Mouse (Mus musculus) heart, postnatal 0 days (tissue): ENCODE measurements around the gene Tgfb2. TPM values are rescaled to one million over a fixed set of nuclear protein-coding genes. Genes with fewer than 3 reads are reported as not detected.

Experiments used
- ATAC-seq: fragments of 200-750 bp; cut with Nextera tagmentation; 2 replicates; pipeline ENCODE4 v1.8.0; 2017; ENCODE audit warnings: low read depth, moderate number of reproducible peaks, moderate library complexity; ENCODE audit not compliant: insufficient read depth
- DNase-seq: peaks from one replicate; pipeline ENCODE4 v3.0.0-alpha.2; 2016; ENCODE audit warnings: low spot score
- H3K27ac ChIP-seq: fragments of 300-500 bp; sonication (generic); 2 replicates; pipeline ENCODE4 v1.5.1; 2014; ENCODE audit warnings: low read depth, mild to moderate bottlenecking
- H3K27me3 ChIP-seq: fragments of 300-500 bp; sonication (generic); 2 replicates; pipeline ENCODE4 v1.6.1; 2014; ENCODE audit warnings: low read length, mixed read lengths; ENCODE audit not compliant: control insufficient read depth, insufficient read depth
- H3K36me3 ChIP-seq: fragments of 300-500 bp; sonication (generic); replicated peaks from 2 replicates; pipeline ENCODE4 v1.6.1; 2014; ENCODE audit warnings: low read length, mixed read lengths; ENCODE audit not compliant: control insufficient read depth, insufficient read depth
- H3K4me1 ChIP-seq: fragments of 300-500 bp; sonication (generic); 2 replicates; pipeline ENCODE4 v1.6.1; 2014; ENCODE audit warnings: antibody characterized with exemption; ENCODE audit not compliant: control insufficient read depth, insufficient read depth
- H3K4me2 ChIP-seq: fragments of 300-500 bp; sonication (generic); 2 replicates; pipeline ENCODE4 v1.6.1; 2014; ENCODE audit warnings: low read depth, mild to moderate bottlenecking, low read length, moderate library complexity
- H3K4me3 ChIP-seq: fragments of 300-500 bp; sonication (generic); 2 replicates; pipeline ENCODE4 v1.5.1; 2014; ENCODE audit warnings: low read depth, low read length
- H3K9ac ChIP-seq: fragments of 300-500 bp; sonication (generic); replicated peaks from 2 replicates; pipeline ENCODE4 v1.6.1; 2014; ENCODE audit warnings: low read depth, low read length, mixed read lengths
- H3K9me3 ChIP-seq: fragments of 300-500 bp; sonication (generic); replicated peaks from 2 replicates; pipeline ENCODE4 v1.6.1; 2016; ENCODE audit warnings: low read length; ENCODE audit not compliant: control insufficient read depth
- CTCF ChIP-seq: IDR thresholded peaks from 2 replicates; pipeline ENCODE4 v1.5.1; 2016; ENCODE audit warnings: antibody characterized with exemption, control low read depth, low read depth
- EP300 ChIP-seq: IDR thresholded peaks from 2 replicates; pipeline ENCODE4 v1.6.1; 2016; ENCODE audit warnings: antibody characterized with exemption, low read depth
- WGBS: fragments of 180-500 bp; shearing (Covaris S2); extraction: QIAGEN DNeasy Blood & Tissue Kit; methylation state at CpG from one replicate; pipeline ENCODE4 v1.1.7; 2014; 5-methylcytosine and 5-hydroxymethylcytosine counted together
- polyA plus RNA-seq: library from polyadenylated mRNA; unstranded; fragments of >200 nt; fragmentation: Nextera tagmentation; extraction: Ambion mirVana; gene quantifications from 2 replicates; pipeline ENCODE4 v1.2.1, GENCODE M21; 2015
- total RNA-seq: library from RNA; depleted of rRNA; stranded (reverse); fragments of >200 nt; gene quantifications from 2 replicates; pipeline ENCODE4 v1.2.3, GENCODE M21; 2014; ENCODE audit warnings: low replicate concordance

Tgfb2 gene
- total and polyA plus RNA-seq, 2 experiments from 2014 or later, result 17.7 to 19.9 TPM

DNA sequence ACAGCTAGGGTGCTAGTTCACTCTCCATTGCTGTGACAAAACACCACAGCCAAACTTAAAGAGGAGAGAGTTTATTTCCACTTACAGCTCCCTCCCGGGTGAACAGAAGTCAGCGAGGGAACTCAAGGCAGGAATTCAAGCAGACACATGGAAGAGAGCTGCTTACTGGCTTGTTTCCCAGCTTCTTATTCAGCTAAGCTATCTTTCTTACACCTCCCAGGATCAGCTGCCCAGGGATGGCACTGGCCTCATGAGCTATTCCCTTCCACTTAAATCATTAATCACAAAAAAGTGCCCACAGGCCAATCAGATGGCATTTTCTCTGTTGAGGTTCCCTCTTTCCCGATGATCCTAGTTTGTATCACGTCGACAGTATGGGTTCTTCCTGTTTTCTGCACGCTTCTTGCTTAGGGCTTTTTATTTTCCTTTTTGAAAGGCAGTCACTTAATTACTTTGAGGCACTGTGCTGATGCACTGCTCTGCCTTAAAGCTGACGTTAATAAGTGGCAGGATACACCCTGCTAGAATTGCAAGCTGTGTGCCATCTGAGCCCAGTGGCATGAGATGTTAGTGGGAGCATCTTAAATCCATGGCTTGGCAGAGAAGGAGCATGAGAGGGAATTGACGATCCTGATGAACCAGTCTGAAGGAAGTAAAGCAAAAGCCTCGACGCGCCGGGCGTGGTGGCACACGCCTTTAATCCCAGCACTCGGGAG, 44.4 kb downstream of the Tgfb2 start:
- 72% methylated on average over 15 of the region's 15 CpGs for WGBS
- ATAC-seq, result no peak
- H3K9me3 ChIP-seq, result no peaks in the 10 kb centered on the region
- H3K4me2 ChIP-seq, result no peak overlapping the region
- H3K9ac ChIP-seq, result no peak overlapping the region
- H3K27ac ChIP-seq, result peak overlapping the region; percentile 18; the same call in 1 of the 2 replicates
- no peaks in the 10 kb centered on the region for H3K27me3 ChIP-seq
- H3K4me1 ChIP-seq, result peaks cover 26% of the 10 kb centered on the region
- no peak for DNase-seq
- no peaks in the 10 kb centered on the region for H3K36me3 ChIP-seq
- TF ChIP-seq CTCF (no peak), EP300 (no peak)
- H3K4me3 ChIP-seq, result no peak overlapping the region

DNA sequence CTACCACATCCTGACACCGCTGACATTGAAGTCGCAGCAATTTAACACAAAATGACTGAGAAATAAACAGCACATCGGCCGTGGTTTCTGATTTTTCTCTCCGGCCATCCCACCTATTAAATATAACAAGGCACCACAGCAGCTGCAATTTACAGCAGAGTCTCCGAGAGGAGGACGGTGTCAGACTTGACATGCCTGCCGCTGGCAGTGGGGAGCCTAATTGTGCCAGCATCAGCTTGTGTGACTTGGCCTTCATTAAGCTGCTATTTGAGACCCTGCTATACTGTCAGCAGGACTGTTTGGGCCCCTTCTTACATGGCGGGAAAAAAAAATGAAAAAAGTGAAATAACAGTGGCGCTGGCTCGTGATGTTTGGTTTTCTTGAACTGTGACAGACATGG, 47.0 kb downstream of the Tgfb2 start:
- no peak for TF ChIP-seq EP300
- no peak for TF ChIP-seq CTCF
- Histone ChIP-seq H3K27me3 (no peaks in the 10 kb centered on the region), H3K4me2 (no peak overlapping the region), H3K36me3 (no peaks in the 10 kb centered on the region), H3K4me3 (no peak overlapping the region), H3K9ac (no peak overlapping the region), H3K9me3 (no peaks in the 10 kb centered on the region), H3K27ac (no peak overlapping the region), H3K4me1 (peaks cover 11% of the 10 kb centered on the region)
- ATAC-seq (no peak), DNase-seq (no peak)
- WGBS, result 92% methylated on average over 11 of the region's 11 CpGs

- Histone ChIP-seq H3K4me3 (no peak overlapping the region), H3K9ac (no peak overlapping the region), H3K36me3 (no peaks in the 10 kb centered on the region), H3K4me1 (no peaks in the 10 kb centered on the region), H3K9me3 (no peaks in the 10 kb centered on the region), H3K4me2 (no peak overlapping the region), H3K27me3 (no peaks in the 10 kb centered on the region), H3K27ac (no peak overlapping the region)
- no peak for TF ChIP-seq EP300
- no peak for TF ChIP-seq CTCF
- 88% methylated on average over 16 of the region's 16 CpGs for WGBS
- DNase-seq, result no peak
- no peak for ATAC-seq
Measured at GRCm38 (mm10) chr1:186657559-186658219, 48.1 kb downstream of the Tgfb2 start.

DNA sequence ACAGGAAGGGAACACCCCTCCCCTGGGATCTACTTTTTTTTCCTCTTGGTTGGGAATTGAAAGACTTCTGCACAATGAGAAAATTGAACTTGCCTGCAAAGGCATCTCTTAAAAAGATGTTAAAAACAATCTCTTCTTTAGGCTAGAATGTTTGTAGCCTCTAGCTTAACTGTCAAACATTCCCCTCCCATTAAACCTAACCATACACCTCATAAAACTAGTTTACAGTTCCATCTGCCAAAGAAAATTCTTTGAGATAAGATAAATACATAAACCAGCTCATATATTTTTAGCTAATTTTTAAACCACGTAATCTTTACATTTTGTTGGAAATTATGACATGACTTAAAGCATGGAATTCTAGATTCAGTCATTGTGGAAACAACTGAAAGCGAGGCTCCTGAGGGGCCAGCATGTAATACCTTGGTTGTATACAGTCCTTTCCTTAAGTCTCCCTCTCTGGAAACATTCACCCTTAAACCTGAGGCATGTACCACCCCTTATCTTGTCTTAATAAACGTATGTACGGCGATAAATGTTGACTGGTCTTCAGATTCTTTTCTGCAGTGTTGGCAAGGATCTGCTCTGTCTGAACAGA, 49.0 kb downstream of the Tgfb2 start:
- Histone ChIP-seq H3K9me3 (no peaks in the 10 kb centered on the region), H3K36me3 (no peaks in the 10 kb centered on the region), H3K4me2 (no peak overlapping the region), H3K4me1 (no peaks in the 10 kb centered on the region), H3K27me3 (no peaks in the 10 kb centered on the region), H3K4me3 (no peak overlapping the region), H3K9ac (no peak overlapping the region), H3K27ac (no peak overlapping the region)
- no peak for DNase-seq
- 62% methylated on average over 5 of the region's 5 CpGs for WGBS
- no peak for ATAC-seq
- TF ChIP-seq EP300 (no peak), CTCF (no peak)

GRCm38 (mm10) chr1:186656201-186656600, 49.6 kb downstream of the Tgfb2 start:
- H3K9ac ChIP-seq, result no peak overlapping the region
- no peaks in the 10 kb centered on the region for H3K9me3 ChIP-seq
- WGBS, result 66% methylated on average over 1 of the region's 1 CpGs
- no peaks in the 10 kb centered on the region for H3K27me3 ChIP-seq
- ATAC-seq, result no peak
- H3K27ac ChIP-seq, result no peak overlapping the region
- TF ChIP-seq EP300 (no peak), CTCF (no peak)
- H3K4me1 ChIP-seq, result no peaks in the 10 kb centered on the region
- no peaks in the 10 kb centered on the region for H3K36me3 ChIP-seq
- H3K4me3 ChIP-seq, result no peak overlapping the region
- DNase-seq, result no peak
- H3K4me2 ChIP-seq, result no peak overlapping the region
